Comparison of ENCODE assay signal across 11 mouse cellular contexts in the genomic region with DNA sequence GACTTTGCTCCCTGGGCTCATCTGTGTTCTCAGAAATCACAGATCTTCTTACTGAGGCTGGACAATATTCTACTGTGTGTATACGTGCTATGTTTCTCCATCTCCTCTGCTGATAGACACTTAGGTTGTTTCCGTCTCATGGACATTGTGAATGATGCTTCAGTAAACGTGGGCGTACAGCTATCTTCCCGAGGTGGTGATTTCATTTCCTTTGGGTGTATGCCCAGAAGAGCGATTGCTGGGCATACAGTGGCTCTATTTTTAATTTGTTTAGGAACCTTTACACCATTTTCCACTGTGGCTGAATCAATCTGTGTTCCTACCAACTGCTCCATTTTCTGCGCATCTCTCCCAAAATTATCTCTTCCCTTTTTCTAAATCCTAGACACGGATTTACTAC.
DNase-seq lines count a peak whose midpoint lies in the region; ATAC-seq and TF ChIP-seq lines count a peak whose summit lies in the region.
"Had no signal": no experiment of that assay in that cellular context is flagged by ENCODE, and none has a peak within 500 bp of the region (broad histone marks: within the 10 kb centered on the region; RNA-seq: fewer than 3 reads in every experiment).

No protein-coding gene starts in this region.

- H3K79me2 ChIP-seq in myocyte (ENCODE audit: control insufficient read depth, insufficient read depth) = no peaks in the 10 kb centered on the region

- intact Hi-C loops in left cerebral cortex, postnatal 4 days (cut with DNase I) = no loop called here
- intact Hi-C loops in gastrocnemius, adult 2 months (cut with DNase I) = no loop called here

- H3K27ac ChIP-seq in heart, postnatal 0 days (ENCODE audit: low read depth) = no peak overlapping the region
- H3K27ac ChIP-seq in gastrocnemius, adult 2 months = no peak overlapping the region
- H3K27ac ChIP-seq: neural tube, embryonic 13.5 days had no signal

- 0 out of 2 replicates have a peak, but pooled peaks have one; percentile 58 for ATAC-seq in heart, postnatal 0 days (ENCODE audit: insufficient read depth, low read depth)
- ATAC-seq: forebrain, embryonic 16.5 days; inflammation-experienced regulatory T-cells, adult 6 months had no signal

- no peak overlapping the region for H3K4me3 ChIP-seq in heart, postnatal 0 days (ENCODE audit: low read depth, low read length)
- no peak overlapping the region for H3K4me3 ChIP-seq in myocyte
- H3K4me3 ChIP-seq in gastrocnemius, adult 2 months = no peak overlapping the region
- H3K4me3 ChIP-seq: neural tube, embryonic 13.5 days had no signal

- H3K9ac ChIP-seq in heart, postnatal 0 days (replicated peaks; ENCODE audit: low read depth, low read length) = no peak overlapping the region
- H3K9ac ChIP-seq: neural tube, embryonic 13.5 days had no signal

- TF ChIP-seq POLR2A in myocyte (IDR thresholded peaks at IDR 0.05; ENCODE audit: insufficient read length, low read depth) = no peak

- H3K9me3 ChIP-seq in heart, postnatal 0 days (replicated peaks; ENCODE audit: control insufficient read depth, low read length) = no peaks in the 10 kb centered on the region
- H3K9me3 ChIP-seq: neural tube, embryonic 13.5 days had no signal

- H3K36me3 ChIP-seq in heart, postnatal 0 days (replicated peaks; ENCODE audit: control insufficient read depth, insufficient read depth, low read length) = no peaks in the 10 kb centered on the region
- H3K36me3 ChIP-seq in myocyte (ENCODE audit: control insufficient read depth, insufficient read depth) = no peaks in the 10 kb centered on the region
- H3K36me3 ChIP-seq: neural tube, embryonic 13.5 days had no signal

- peak; percentile 9 for DNase-seq in adrenal gland, postnatal 10 days
- DNase-seq in adrenal gland, postnatal 25 days = no peak
- DNase-seq in left cerebral cortex, adult 11 months (ENCODE audit: low spot score) = peak; percentile 44
- no peak for DNase-seq in left cerebral cortex, postnatal 4 days
- DNase-seq in heart, postnatal 0 days (ENCODE audit: low spot score) = peak; percentile 73
- no peak for DNase-seq in gastrocnemius, adult 2 months
- no peak for DNase-seq in spleen, postnatal 4 days (ENCODE audit: low spot score in 2 of 2)

- no peak for TF ChIP-seq CTCF in heart, postnatal 0 days (IDR thresholded peaks at IDR 0.05; ENCODE audit: low read depth)
- TF ChIP-seq CTCF in gastrocnemius, adult 2 months (IDR thresholded peaks at IDR 0.05) = no peak

- peak overlapping the region; percentile 3; the same call in 1 of the 2 replicates for H3K4me2 ChIP-seq in heart, postnatal 0 days (ENCODE audit: low read depth, low read length)
- H3K4me2 ChIP-seq in myocyte (ENCODE audit: low read depth) = peak overlapping the region; percentile 60
- H3K4me2 ChIP-seq: neural tube, embryonic 13.5 days had no signal

- H3ac ChIP-seq in myocyte (ENCODE audit: control insufficient read depth, insufficient read length) = no peak overlapping the region

- whole genome bisulfite sequencing in heart, postnatal 0 days = 18% methylated on average over 8 of the region's 8 CpGs

- TF ChIP-seq EP300 in heart, postnatal 0 days (IDR thresholded peaks at IDR 0.05; ENCODE audit: low read depth) = no peak

- peaks cover 6% of the 10 kb centered on the region; the same call in 1 of the 2 replicates for H3K4me1 ChIP-seq in heart, postnatal 0 days (ENCODE audit: control insufficient read depth, insufficient read depth)
- H3K4me1 ChIP-seq: neural tube, embryonic 13.5 days had no signal

- no peaks in the 10 kb centered on the region for H3K27me3 ChIP-seq in heart, postnatal 0 days (ENCODE audit: control insufficient read depth, insufficient read depth, low read length)
- H3K27me3 ChIP-seq in myocyte (ENCODE audit: control insufficient read depth, insufficient read depth, insufficient read length) = no peaks in the 10 kb centered on the region
- H3K27me3 ChIP-seq: neural tube, embryonic 13.5 days had no signal

TF ChIP-seq in myocyte, 11 proteins besides CTCF, POLR2A, EP300 and RAD21:
- no peak for TF ChIP-seq TCF12 (IDR thresholded peaks at IDR 0.05; ENCODE audit: insufficient read depth, poor library complexity, severe bottlenecking)
- no peak for TF ChIP-seq POLR2AphosphoS2 (IDR thresholded peaks at IDR 0.05; ENCODE audit: insufficient read length, low read depth)
- TF ChIP-seq USF1 (IDR thresholded peaks at IDR 0.05; ENCODE audit: low read depth) = no peak
- no peak for TF ChIP-seq MAX (IDR thresholded peaks at IDR 0.05; ENCODE audit: low read depth)
- no peak for TF ChIP-seq E2F4 (IDR thresholded peaks at IDR 0.05; ENCODE audit: insufficient read depth)
- TF ChIP-seq SRF (IDR thresholded peaks at IDR 0.05; ENCODE audit: control insufficient read depth, insufficient read length, low read depth) = no peak
- TF ChIP-seq CEBPB (IDR thresholded peaks at IDR 0.05; ENCODE audit: insufficient read depth, poor library complexity, severe bottlenecking) = no peak
- TF ChIP-seq TCF3 (IDR thresholded peaks at IDR 0.05; ENCODE audit: insufficient read length, low read depth) = no peak
- no peak for TF ChIP-seq MYOG (IDR thresholded peaks at IDR 0.05; ENCODE audit: control insufficient read depth in 1 of 3, insufficient read depth in 1 of 3, insufficient read length in 2 of 3, low read depth in 2 of 3)
- TF ChIP-seq REST (IDR thresholded peaks at IDR 0.05; ENCODE audit: insufficient read depth, insufficient read length) = no peak
- TF ChIP-seq MYOD1 (IDR thresholded peaks at IDR 0.05; ENCODE audit: control insufficient read depth in 1 of 3, insufficient read length in 2 of 3, low read depth in 2 of 3) = no peak
TF ChIP-seq in myocyte: peak in this region for 0.

Comparison
In these comparisons a context has a peak if more than half of its experiments do, and no peak if none do; other contexts are left out.
1. DNase-seq: peak in adrenal gland, postnatal 10 days (single experiment), left cerebral cortex, adult 11 months (single experiment) and heart, postnatal 0 days (single experiment); none in adrenal gland, postnatal 25 days (single experiment), left cerebral cortex, postnatal 4 days (single experiment), gastrocnemius, adult 2 months (single experiment) and spleen, postnatal 4 days (0 of 2).